Mouse (Mus musculus) c-Kit-negative CD71-positive TER-119-positive erythroid progenitor cells, embryonic 14.5 days (primary cell): Measurements from ENCODE around the gene Fyb.

Experiments
- DNase-seq: peaks from one replicate; pipeline ENCODE4 v3.0.0-alpha.2; 2013; ENCODE audit warnings: low read depth, low spot score

Gene Fyb

GRCm38 (mm10) chr15:6593254-6593623, 70.6 kb downstream of the Fyb start:
- no peak for DNase-seq

DNA sequence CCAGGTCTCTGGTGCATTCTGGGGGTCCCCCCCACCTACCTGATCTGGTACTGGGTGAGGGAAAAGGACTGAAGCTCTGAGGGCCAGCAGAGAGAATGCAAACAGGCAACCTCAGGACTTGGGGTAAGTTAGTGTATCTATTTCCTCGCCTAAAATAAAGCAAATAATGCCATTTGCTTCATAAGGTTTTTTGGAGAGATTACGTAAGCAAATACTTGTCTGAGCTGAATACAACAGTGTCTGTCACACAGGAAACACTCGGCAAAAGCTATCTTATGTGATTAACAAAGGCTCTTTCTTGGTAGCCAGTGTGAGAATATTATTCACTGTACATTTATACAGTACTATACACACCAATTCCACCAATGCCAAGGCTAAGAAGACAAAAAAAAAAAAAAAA, 76.0 kb downstream of the Fyb start:
- DNase-seq, result no peak

GRCm38 (mm10) chr15:6600314-6600713, 77.7 kb downstream of the Fyb start:
- DNase-seq, result no peak

GRCm38 (mm10) chr15:6601330-6601729, 78.7 kb downstream of the Fyb start:
- DNase-seq, result no peak

GRCm38 (mm10) chr15:6602003-6602402, 79.3 kb downstream of the Fyb start:
- no peak for DNase-seq

- no peak for DNase-seq
These were observed 88.0 kb downstream of the Fyb start for GRCm38 (mm10) chr15:6610703-6611102.

- DNase-seq, result no peak
These were observed 90.2 kb downstream of the Fyb start for GRCm38 (mm10) chr15:6612835-6613234.

DNA sequence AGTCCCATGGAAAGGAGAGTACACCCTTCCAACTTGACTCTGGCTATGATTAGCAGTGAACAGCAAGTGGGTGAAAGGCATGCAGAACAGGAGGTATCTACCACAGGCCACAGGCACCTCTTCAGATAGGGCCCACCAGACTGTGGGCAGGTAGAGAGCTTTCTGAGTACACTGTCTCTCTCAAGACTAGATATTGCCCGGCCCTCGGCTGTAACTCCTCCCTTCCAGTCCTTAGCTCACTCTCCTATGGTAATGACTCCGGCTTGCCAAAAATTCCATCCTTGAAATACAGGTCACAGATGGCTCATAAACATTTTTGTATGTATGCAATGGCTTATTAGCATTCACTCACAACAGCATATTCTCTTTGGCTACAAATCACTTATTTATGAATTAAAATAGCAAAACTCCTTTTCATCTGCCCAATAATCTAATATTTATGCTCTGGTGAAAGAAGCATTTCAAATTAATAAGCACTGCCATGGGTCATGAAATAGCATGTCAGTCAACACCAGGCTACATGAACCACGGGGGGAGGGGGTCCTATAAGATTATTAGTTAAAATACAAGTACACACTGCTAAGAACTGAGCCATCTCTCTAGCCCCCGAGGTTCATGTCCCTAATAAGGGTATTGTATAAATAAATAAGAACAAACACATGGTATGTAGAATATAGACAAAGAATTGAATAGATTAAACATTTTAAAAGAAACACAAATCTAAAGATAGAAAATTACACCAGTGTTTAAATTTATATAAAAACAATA, 93.9 kb downstream of the Fyb start:
- DNase-seq, result no peak

- no peak for DNase-seq
These were observed 97.1 kb downstream of the Fyb start for GRCm38 (mm10) chr15:6619558-6620316.

DNA sequence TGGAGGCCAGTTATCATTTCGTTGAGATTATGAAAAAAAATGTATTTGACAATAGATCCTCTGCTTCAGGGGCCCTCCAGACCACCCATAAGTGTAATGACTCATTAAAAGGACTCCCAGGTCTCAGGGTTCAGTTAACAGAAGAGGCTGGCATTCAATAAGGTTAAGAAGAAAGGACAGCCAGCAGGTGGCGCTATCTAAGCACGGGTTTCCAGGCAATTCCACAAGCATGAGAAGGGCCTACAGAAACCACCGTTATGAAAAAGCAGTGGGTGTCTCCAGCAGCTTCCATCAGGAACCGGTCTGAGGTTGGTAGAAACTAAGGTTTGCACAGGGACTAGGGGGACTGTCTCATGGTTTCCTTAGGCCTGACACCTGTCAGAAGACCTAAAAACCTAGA, 99.9 kb downstream of the Fyb start:
- peak; percentile 73 for DNase-seq

DNA sequence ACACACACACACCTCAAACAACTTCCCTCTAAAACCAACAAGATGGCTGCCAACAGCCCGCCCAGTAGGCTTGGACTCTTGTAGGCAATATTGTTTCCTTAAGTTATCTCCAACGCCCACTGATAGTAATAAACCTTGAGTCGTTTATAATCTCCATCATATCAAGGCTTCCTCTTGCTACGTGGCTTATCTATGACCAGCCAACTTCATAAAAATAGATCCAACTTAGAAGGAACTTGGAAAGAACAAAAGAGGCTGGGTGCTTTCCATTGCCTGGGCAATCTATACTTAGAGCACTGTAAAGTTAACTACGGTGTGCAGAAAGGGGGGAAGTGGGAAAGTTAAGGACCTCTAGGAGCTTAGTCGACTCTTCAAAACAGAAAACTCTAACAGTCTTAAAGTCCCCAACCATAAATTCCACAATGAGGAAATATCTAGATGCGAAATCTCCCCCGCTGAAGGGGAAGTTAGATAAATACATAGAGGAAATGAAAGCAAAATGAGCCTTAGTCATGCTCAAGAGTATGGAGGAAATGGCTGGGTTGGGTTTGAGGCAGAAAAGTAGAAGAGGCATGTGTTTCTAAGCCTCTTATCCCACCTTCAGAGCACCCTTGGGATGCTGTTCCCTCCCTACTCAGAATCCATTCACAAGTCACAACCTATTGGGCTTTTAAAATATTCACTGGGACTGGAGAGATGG, 101.0 kb downstream of the Fyb start:
- DNase-seq, result no peak

DNA sequence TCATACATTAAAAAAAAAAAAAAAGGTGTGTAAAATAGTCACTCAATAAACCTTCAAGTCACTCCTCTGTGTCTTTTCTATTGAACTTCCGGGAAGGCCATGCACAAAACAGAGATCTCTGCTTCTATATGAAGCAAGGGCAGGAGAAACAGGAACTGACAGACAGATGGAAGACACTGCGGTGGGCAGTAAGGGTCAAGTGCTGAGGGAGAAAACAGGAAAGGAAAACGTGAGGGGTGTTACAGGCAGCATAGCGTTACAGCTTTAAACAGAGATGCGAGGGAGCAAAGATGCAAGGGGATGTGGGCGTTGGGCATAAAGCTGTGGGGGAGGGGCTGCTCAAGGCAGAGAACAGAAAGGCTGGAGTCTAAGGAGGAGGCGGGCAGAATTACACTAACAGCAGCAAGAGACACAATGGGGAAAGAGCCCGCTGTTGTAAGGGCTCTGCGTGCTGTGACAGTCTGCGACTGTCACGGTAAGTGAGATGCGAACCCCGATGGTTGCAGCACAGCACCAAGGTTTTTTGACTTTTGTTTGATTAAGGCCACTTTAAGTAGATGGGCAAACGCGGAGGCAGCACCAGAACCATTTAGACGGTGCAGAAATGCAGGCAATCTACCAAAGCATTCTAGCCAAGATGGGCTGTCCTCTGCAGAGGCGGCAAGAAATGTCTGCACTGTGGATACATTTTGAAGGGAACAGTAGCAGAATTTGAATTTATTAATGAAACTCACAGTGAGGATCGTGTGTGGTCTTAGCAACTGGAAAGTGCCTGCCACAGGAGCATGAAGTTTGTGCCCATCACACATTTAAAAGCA, 101.9 kb downstream of the Fyb start:
- DNase-seq, result no peak

GRCm38 (mm10) chr15:6625607-6626033, 103.0 kb downstream of the Fyb start:
- DNase-seq, result peak; percentile 8

DNA sequence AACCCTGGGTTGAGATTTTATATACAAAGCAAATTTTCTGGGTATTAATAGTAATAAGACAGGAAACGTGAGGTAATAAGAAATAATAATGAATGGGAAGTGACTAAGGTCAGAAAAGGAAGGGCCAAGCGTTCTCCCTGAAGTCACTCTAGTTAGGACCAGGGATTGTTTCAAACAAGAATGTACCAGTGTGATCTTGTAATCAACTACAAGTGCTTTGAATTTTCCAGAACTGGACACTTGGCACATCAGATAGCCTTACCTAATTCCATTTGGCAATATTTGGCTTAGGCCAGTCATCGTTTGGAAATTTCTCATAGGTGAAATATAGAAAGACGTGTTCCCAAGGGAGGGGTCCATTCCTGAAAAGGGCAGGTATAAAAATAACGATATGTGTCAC, 103.5 kb downstream of the Fyb start:
- DNase-seq, result no peak

- no peak for DNase-seq
These were observed 105.9 kb downstream of the Fyb start for GRCm38 (mm10) chr15:6628431-6629077.

GRCm38 (mm10) chr15:6629174-6629573, 106.5 kb downstream of the Fyb start:
- DNase-seq, result no peak

GRCm38 (mm10) chr15:6635405-6635804, 112.8 kb downstream of the Fyb start:
- DNase-seq, result no peak

DNA sequence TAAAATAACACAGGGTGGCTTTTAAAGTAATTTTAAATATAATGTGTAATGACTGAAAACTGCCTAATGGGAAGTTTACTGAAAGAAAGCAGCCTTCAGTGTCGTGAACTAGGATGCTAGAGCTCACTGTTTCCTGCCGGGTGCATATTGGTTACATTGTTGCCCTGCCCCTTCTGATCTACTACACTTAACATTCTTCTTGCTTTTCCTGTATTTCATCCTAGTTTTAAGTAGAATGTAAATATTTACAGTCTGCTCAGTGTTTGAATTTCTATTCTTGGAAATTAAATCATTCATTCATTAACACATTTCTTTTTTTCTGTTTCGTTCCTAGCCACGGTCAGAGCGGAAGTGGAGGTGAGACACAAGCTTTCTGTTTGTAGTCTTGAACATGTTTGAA, 119.6 kb downstream of the Fyb start:
- no peak for DNase-seq

DNA sequence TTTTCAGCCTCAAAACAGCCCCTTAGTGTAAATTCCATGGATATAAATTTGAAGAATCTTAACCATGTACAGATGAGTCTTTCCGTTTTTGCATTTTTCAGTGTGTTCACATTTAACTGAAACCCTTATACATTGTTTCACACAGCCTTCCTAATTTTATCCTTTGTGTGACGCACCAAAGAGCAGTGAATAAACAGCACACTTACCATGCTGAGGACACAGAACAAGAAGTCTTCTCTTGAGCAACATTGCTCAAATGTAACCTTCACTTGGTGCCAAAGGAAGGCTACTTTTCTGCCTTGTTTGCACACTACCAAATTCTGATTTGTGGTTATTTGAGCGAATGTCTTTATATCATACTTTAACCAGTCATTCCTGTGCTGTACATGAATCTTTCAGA, 122.8 kb downstream of the Fyb start:
- DNase-seq, result no peak

- DNase-seq, result no peak
These were observed 124.4 kb downstream of the Fyb start for GRCm38 (mm10) chr15:6647066-6647465.

GRCm38 (mm10) chr15:6648757-6649403, 126.2 kb downstream of the Fyb start:
- no peak for DNase-seq
